Mouse (Mus musculus): ENCODE data around the gene Clca3a1. TPM values are rescaled to one million over a fixed set of nuclear protein-coding genes. Genes with fewer than 3 reads are reported as not detected.
"Not testable (repeated sequence)": the region's sequence is repeated elsewhere in the genome, so short reads cannot be mapped to it uniquely, and the experiment has no call there.

Gene Clca3a1
- polyA plus RNA-seq, 1 experiment from 2014 or later, result 11.1 TPM

GRCm38 (mm10) chr3:144756103-144756502 lies 4.7 kb downstream of the Clca3a1 start:
- H3K36me3 ChIP-seq (ENCODE audit: control insufficient read depth, insufficient read depth, low read length); H3K27me3 ChIP-seq (ENCODE audit: control insufficient read depth, insufficient read depth, low read length); ATAC-seq (ENCODE audit: low FRiP score, low TSS enrichment); H3K4me1 ChIP-seq (ENCODE audit: control insufficient read depth, insufficient read depth, low read length); H3K27ac ChIP-seq (ENCODE audit: low read depth, low read length); H3K9me3 ChIP-seq (ENCODE audit: control insufficient read depth, low read length); H3K4me3 ChIP-seq (ENCODE audit: low read length); H3K4me2 ChIP-seq (replicated peaks; ENCODE audit: low read depth, low read length); H3K9ac ChIP-seq (ENCODE audit: low read depth, low read length): not testable (repeated sequence)
- WGBS, result 62% methylated on average over 8 of the region's 8 CpGs

- Histone ChIP-seq H3K27ac (ENCODE audit: low read depth, low read length) (no peak overlapping the region), H3K4me2 (replicated peaks; ENCODE audit: low read depth, low read length) (no peak overlapping the region)
- 8% methylated on average over 2 of the region's 2 CpGs for WGBS
These were observed 7.7 kb downstream of the Clca3a1 start for GRCm38 (mm10) chr3:144753120-144753519.

GRCm38 (mm10) chr3:144749062-144749963 lies 11.5 kb downstream of the Clca3a1 start:
- H3K4me1 ChIP-seq (ENCODE audit: control insufficient read depth, insufficient read depth, low read length); H3K27me3 ChIP-seq (ENCODE audit: control insufficient read depth, insufficient read depth, low read length); H3K9me3 ChIP-seq (ENCODE audit: control insufficient read depth, low read length); H3K4me3 ChIP-seq (ENCODE audit: low read length); H3K9ac ChIP-seq (ENCODE audit: low read depth, low read length); H3K36me3 ChIP-seq (ENCODE audit: control insufficient read depth, insufficient read depth, low read length); H3K4me2 ChIP-seq (replicated peaks; ENCODE audit: low read depth, low read length); ATAC-seq (ENCODE audit: low FRiP score, low TSS enrichment); H3K27ac ChIP-seq (ENCODE audit: low read depth, low read length): not testable (repeated sequence)
- 58% methylated on average over 18 of the region's 21 CpGs for WGBS

More at GRCm38 (mm10) chr3:144753120-144753519, 7.7 kb downstream of the Clca3a1 start:
- no peak for ATAC-seq (ENCODE audit: low FRiP score, low TSS enrichment)
- Histone ChIP-seq H3K4me1 (ENCODE audit: control insufficient read depth, insufficient read depth, low read length) (no peaks in the 10 kb centered on the region), H3K9ac (ENCODE audit: low read depth, low read length) (no peak overlapping the region), H3K36me3 (ENCODE audit: control insufficient read depth, insufficient read depth, low read length) (no peaks in the 10 kb centered on the region), H3K4me3 (ENCODE audit: low read length) (no peak overlapping the region), H3K27me3 (ENCODE audit: control insufficient read depth, insufficient read depth, low read length) (no peaks in the 10 kb centered on the region), H3K9me3 (ENCODE audit: control insufficient read depth, low read length) (no peaks in the 10 kb centered on the region)

- H3K4me3 ChIP-seq (ENCODE audit: low read length); H3K9ac ChIP-seq (ENCODE audit: low read depth, low read length); H3K9me3 ChIP-seq (ENCODE audit: control insufficient read depth, low read length); H3K4me1 ChIP-seq (ENCODE audit: control insufficient read depth, insufficient read depth, low read length); ATAC-seq (ENCODE audit: low FRiP score, low TSS enrichment); H3K27ac ChIP-seq (ENCODE audit: low read depth, low read length); H3K36me3 ChIP-seq (ENCODE audit: control insufficient read depth, insufficient read depth, low read length); H3K4me2 ChIP-seq (replicated peaks; ENCODE audit: low read depth, low read length); H3K27me3 ChIP-seq (ENCODE audit: control insufficient read depth, insufficient read depth, low read length): not testable (repeated sequence)
- 56% methylated on average over 3 of the region's 3 CpGs for WGBS
These were observed 13.1 kb downstream of the Clca3a1 start for GRCm38 (mm10) chr3:144747706-144748105.

GRCm38 (mm10) chr3:144738396-144738795 lies 22.4 kb downstream of the Clca3a1 start:
- not testable (repeated sequence) for H3K4me1 ChIP-seq (ENCODE audit: control insufficient read depth, insufficient read depth, low read length); H3K4me2 ChIP-seq (replicated peaks; ENCODE audit: low read depth, low read length); H3K36me3 ChIP-seq (ENCODE audit: control insufficient read depth, insufficient read depth, low read length); H3K27me3 ChIP-seq (ENCODE audit: control insufficient read depth, insufficient read depth, low read length); H3K27ac ChIP-seq (ENCODE audit: low read depth, low read length); H3K9me3 ChIP-seq (ENCODE audit: control insufficient read depth, low read length); H3K9ac ChIP-seq (ENCODE audit: low read depth, low read length); H3K4me3 ChIP-seq (ENCODE audit: low read length); ATAC-seq (ENCODE audit: low FRiP score, low TSS enrichment)
- 82% methylated on average over 24 of the region's 24 CpGs for WGBS

GRCm38 (mm10) chr3:144736831-144737230 lies 23.9 kb downstream of the Clca3a1 start:
- Histone ChIP-seq H3K36me3 (ENCODE audit: control insufficient read depth, insufficient read depth, low read length) (no peaks in the 10 kb centered on the region), H3K9ac (ENCODE audit: low read depth, low read length) (no peak overlapping the region), H3K27me3 (ENCODE audit: control insufficient read depth, insufficient read depth, low read length) (no peaks in the 10 kb centered on the region), H3K4me3 (ENCODE audit: low read length) (no peak overlapping the region), H3K27ac (ENCODE audit: low read depth, low read length) (no peak overlapping the region), H3K9me3 (ENCODE audit: control insufficient read depth, low read length) (no peaks in the 10 kb centered on the region), H3K4me2 (replicated peaks; ENCODE audit: low read depth, low read length) (no peak overlapping the region), H3K4me1 (ENCODE audit: control insufficient read depth, insufficient read depth, low read length) (no peaks in the 10 kb centered on the region)
- WGBS, result 26% methylated on average over 9 of the region's 9 CpGs
- ATAC-seq (ENCODE audit: low FRiP score, low TSS enrichment), result no peak

- ATAC-seq (ENCODE audit: low FRiP score, low TSS enrichment), result no peak
- Histone ChIP-seq H3K27me3 (ENCODE audit: control insufficient read depth, insufficient read depth, low read length) (no peaks in the 10 kb centered on the region), H3K36me3 (ENCODE audit: control insufficient read depth, insufficient read depth, low read length) (no peaks in the 10 kb centered on the region), H3K4me3 (ENCODE audit: low read length) (no peak overlapping the region), H3K4me1 (ENCODE audit: control insufficient read depth, insufficient read depth, low read length) (peaks cover 4% of the 10 kb centered on the region; the same call in 1 of the 2 replicates), H3K9me3 (ENCODE audit: control insufficient read depth, low read length) (no peaks in the 10 kb centered on the region), H3K9ac (ENCODE audit: low read depth, low read length) (no peak overlapping the region), H3K27ac (ENCODE audit: low read depth, low read length) (no peak overlapping the region), H3K4me2 (replicated peaks; ENCODE audit: low read depth, low read length) (no peak overlapping the region)
- WGBS, result 51% methylated on average over 4 of the region's 4 CpGs
These were observed 37.3 kb downstream of the Clca3a1 start for GRCm38 (mm10) chr3:144723455-144723854.

- not testable (repeated sequence) for H3K4me2 ChIP-seq (replicated peaks; ENCODE audit: low read depth, low read length); H3K9me3 ChIP-seq (ENCODE audit: control insufficient read depth, low read length); H3K36me3 ChIP-seq (ENCODE audit: control insufficient read depth, insufficient read depth, low read length); H3K27me3 ChIP-seq (ENCODE audit: control insufficient read depth, insufficient read depth, low read length); ATAC-seq (ENCODE audit: low FRiP score, low TSS enrichment); H3K4me3 ChIP-seq (ENCODE audit: low read length); H3K9ac ChIP-seq (ENCODE audit: low read depth, low read length); H3K27ac ChIP-seq (ENCODE audit: low read depth, low read length)
- WGBS, result 89% methylated on average over 3 of the region's 3 CpGs
- peaks cover 11% of the 10 kb centered on the region; the same call in 1 of the 2 replicates for H3K4me1 ChIP-seq (ENCODE audit: control insufficient read depth, insufficient read depth, low read length)
These were observed 38.2 kb downstream of the Clca3a1 start for GRCm38 (mm10) chr3:144722566-144722965.

GRCm38 (mm10) chr3:144721860-144722256 lies 38.9 kb downstream of the Clca3a1 start:
- Histone ChIP-seq H3K36me3 (ENCODE audit: control insufficient read depth, insufficient read depth, low read length) (no peaks in the 10 kb centered on the region), H3K27me3 (ENCODE audit: control insufficient read depth, insufficient read depth, low read length) (no peaks in the 10 kb centered on the region), H3K9ac (ENCODE audit: low read depth, low read length) (no peak overlapping the region), H3K4me3 (ENCODE audit: low read length) (no peak overlapping the region), H3K9me3 (ENCODE audit: control insufficient read depth, low read length) (no peaks in the 10 kb centered on the region), H3K27ac (ENCODE audit: low read depth, low read length) (no peak overlapping the region), H3K4me1 (ENCODE audit: control insufficient read depth, insufficient read depth, low read length) (peaks cover 13% of the 10 kb centered on the region; the same call in 1 of the 2 replicates), H3K4me2 (replicated peaks; ENCODE audit: low read depth, low read length) (no peak overlapping the region)
- no peak for ATAC-seq (ENCODE audit: low FRiP score, low TSS enrichment)
- 69% methylated on average over 9 of the region's 9 CpGs for WGBS

All from kidney, embryonic 14.5 days (tissue).